Mouse (Mus musculus) embryonic facial prominence, embryonic 14.5 days (tissue): Measurements from ENCODE around the gene E030018B13Rik. TPM values are rescaled to one million over a fixed set of nuclear protein-coding genes. Genes with fewer than 3 reads are reported as not detected.

Source experiments
- ATAC-seq: fragments of 200-750 bp; cut with Nextera tagmentation; 2 replicates; pipeline ENCODE4 v1.8.0; 2017; ENCODE audit warnings: low read depth, moderate number of reproducible peaks, moderate TSS enrichment
- DNase-seq: peaks from one replicate; pipeline ENCODE4 v3.0.0-alpha.2; 2015; ENCODE audit warnings: low spot score
- H3K27ac ChIP-seq: fragments of 300-500 bp; sonication (generic); replicated peaks from 2 replicates; pipeline ENCODE4 v1.5.1; 2014; ENCODE audit warnings: low read depth, mild to moderate bottlenecking, low read length, moderate library complexity
- H3K27me3 ChIP-seq: fragments of 300-500 bp; sonication (generic); replicated peaks from 2 replicates; pipeline ENCODE4 v1.6.1; 2014; ENCODE audit warnings: low read length; ENCODE audit not compliant: control insufficient read depth, insufficient read depth
- H3K36me3 ChIP-seq: fragments of 300-500 bp; sonication (generic); 2 replicates; pipeline ENCODE4 v1.6.1; 2014; ENCODE audit warnings: low read length, mixed read lengths; ENCODE audit not compliant: control insufficient read depth, insufficient read depth
- H3K4me1 ChIP-seq: fragments of 300-500 bp; sonication (generic); 2 replicates; pipeline ENCODE4 v1.6.1; 2014; ENCODE audit warnings: antibody characterized with exemption, low read length; ENCODE audit not compliant: control insufficient read depth, insufficient read depth
- H3K4me2 ChIP-seq: fragments of 300-500 bp; sonication (generic); 2 replicates; pipeline ENCODE4 v1.6.1; 2014; ENCODE audit warnings: low read depth, mild to moderate bottlenecking, low read length, moderate library complexity, mixed read lengths
- H3K4me3 ChIP-seq: fragments of 300-500 bp; sonication (generic); 2 replicates; pipeline ENCODE4 v1.5.1; 2014; ENCODE audit warnings: low read depth, mild to moderate bottlenecking, low read length
- H3K9ac ChIP-seq: fragments of 300-500 bp; sonication (generic); 2 replicates; pipeline ENCODE4 v1.6.1; 2014; ENCODE audit warnings: low read depth, mild to moderate bottlenecking, low read length, moderate library complexity, mixed read lengths
- H3K9me3 ChIP-seq: fragments of 300-500 bp; sonication (generic); 2 replicates; pipeline ENCODE4 v1.6.1; 2016; ENCODE audit warnings: low read length; ENCODE audit not compliant: control insufficient read depth
- WGBS: fragments of 180-500 bp; shearing (Covaris S2); extraction: QIAGEN DNeasy Blood & Tissue Kit; methylation state at CpG from one replicate; pipeline ENCODE4 v1.1.7; 2014; 5-methylcytosine and 5-hydroxymethylcytosine counted together
- polyA plus RNA-seq: library from polyadenylated mRNA; unstranded; fragments of >200 nt; fragmentation: Nextera tagmentation; extraction: Ambion mirVana; gene quantifications from 2 replicates; pipeline ENCODE4 v1.2.1, GENCODE M21; 2014

E030018B13Rik gene
- polyA plus RNA-seq, 1 experiment from 2014 or later: not detected

DNA sequence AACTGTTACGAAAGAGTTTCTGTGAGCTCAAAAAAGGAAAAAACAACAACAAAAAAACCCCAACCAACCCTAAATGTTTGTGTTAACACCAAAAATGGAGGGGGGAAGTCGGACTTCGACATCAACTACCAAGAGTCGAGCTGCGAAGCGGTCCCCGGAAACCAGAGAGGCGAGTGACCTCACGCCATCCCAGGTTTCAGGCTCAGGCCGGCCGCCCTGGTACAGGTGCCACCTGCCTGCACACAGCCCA, 20.3 kb downstream of the E030018B13Rik start:
- under 1% methylated on average over 11 of the region's 11 CpGs for WGBS
- Histone ChIP-seq H3K36me3 (no peaks in the 10 kb centered on the region), H3K4me3 (peak overlapping the region; percentile 78), H3K9ac (peak overlapping the region; percentile 84), H3K4me2 (peak overlapping the region; percentile 96), H3K9me3 (no peaks in the 10 kb centered on the region), H3K27me3 (no peaks in the 10 kb centered on the region), H3K4me1 (peaks cover 9% of the 10 kb centered on the region), H3K27ac (peak overlapping the region; percentile 90)
- no peak for DNase-seq
- ATAC-seq: no peak

DNA sequence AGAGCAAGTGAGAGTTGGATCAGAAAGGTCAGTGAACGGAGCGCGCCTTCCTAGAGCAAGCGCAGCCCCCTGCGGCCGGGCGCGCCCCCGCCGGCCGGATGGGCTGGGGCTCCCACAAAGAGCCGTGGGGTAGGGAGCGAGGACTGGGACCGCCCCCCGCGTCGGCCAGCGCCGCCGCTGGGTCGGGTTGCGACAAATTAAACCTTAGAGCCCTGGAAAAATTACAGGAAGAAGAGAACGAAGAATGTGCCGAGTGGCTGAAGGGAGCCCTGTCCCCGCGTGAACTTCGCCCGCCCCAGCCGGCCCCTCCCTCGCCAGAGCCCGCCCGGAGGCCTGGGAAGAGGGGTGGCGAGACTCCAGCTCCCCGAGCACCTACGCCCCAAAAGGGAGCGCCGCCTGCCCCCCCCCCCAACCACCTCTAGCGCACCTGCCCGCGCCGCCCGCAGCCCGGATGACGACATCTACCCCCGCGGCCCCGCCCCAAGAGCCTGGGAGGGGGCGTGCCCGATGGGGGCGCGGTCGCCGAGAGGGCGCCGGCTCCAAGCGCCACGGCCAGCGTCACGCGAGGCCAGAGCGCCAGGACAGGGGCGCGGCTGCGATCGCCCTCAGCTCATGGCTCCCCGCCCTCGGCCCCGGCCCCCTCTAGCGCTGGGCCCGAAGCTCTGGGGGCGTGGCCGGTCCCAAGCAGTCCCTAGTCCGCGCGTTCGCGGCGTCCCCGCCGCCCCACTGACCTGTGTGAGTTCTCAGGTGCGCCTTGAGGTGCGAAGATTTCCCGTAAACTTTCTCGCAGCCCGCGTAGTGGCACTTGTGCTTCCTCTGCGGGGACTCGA, 20.8 kb downstream of the E030018B13Rik start:
- peak overlapping the region; percentile 96 for H3K4me2 ChIP-seq
- peak; percentile 12 for ATAC-seq
- peaks cover 9% of the 10 kb centered on the region for H3K4me1 ChIP-seq
- H3K9ac ChIP-seq: peak overlapping the region; percentile 84
- no peaks in the 10 kb centered on the region for H3K36me3 ChIP-seq
- H3K4me3 ChIP-seq: peak overlapping the region; percentile 78
- H3K27ac ChIP-seq: peak overlapping the region; percentile 90
- WGBS: 0% methylated on average over 16 of the region's 88 CpGs
- no peaks in the 10 kb centered on the region for H3K9me3 ChIP-seq
- no peaks in the 10 kb centered on the region for H3K27me3 ChIP-seq
- DNase-seq: peak; percentile 81

GRCm38 (mm10) chr7:63938066-63938913, 21.6 kb downstream of the E030018B13Rik start:
- WGBS: under 1% methylated on average over 27 of the region's 121 CpGs
- no peak for DNase-seq
- Histone ChIP-seq H3K4me3 (peak overlapping the region; percentile 78), H3K9me3 (no peaks in the 10 kb centered on the region), H3K4me1 (peaks cover 9% of the 10 kb centered on the region), H3K4me2 (peak overlapping the region; percentile 96), H3K27me3 (no peaks in the 10 kb centered on the region), H3K27ac (peak overlapping the region; percentile 90), H3K9ac (peak overlapping the region; percentile 84), H3K36me3 (no peaks in the 10 kb centered on the region)
- ATAC-seq: peak; percentile 60

GRCm38 (mm10) chr7:63938914-63939396, 22.3 kb downstream of the E030018B13Rik start, which contains the start of gene Klf13:
Gene Klf13, minus strand, starts transcription at chr7:63938915.
- H3K4me1 ChIP-seq: peaks cover 9% of the 10 kb centered on the region
- H3K36me3 ChIP-seq: no peaks in the 10 kb centered on the region
- peak within 1 kb of the TSS; percentile 96 for H3K4me2 ChIP-seq
- peak within 1 kb of the TSS; percentile 78 for H3K4me3 ChIP-seq
- peak within 1 kb of the TSS; percentile 98 for H3K27ac ChIP-seq
- WGBS: 7% methylated on average over 3 of the region's 50 CpGs
- H3K9me3 ChIP-seq: no peaks in the 10 kb centered on the region
- DNase-seq: peak; percentile 100
- peak within 1 kb of the TSS; percentile 87 for H3K9ac ChIP-seq
- no peaks in the 10 kb centered on the region for H3K27me3 ChIP-seq
- ATAC-seq: peak; percentile 94

GRCm38 (mm10) chr7:63939397-63939951, 22.8 kb downstream of the E030018B13Rik start:
- WGBS: under 1% methylated on average over 20 of the region's 39 CpGs
- Histone ChIP-seq H3K27me3 (no peaks in the 10 kb centered on the region), H3K4me1 (peaks cover 9% of the 10 kb centered on the region), H3K36me3 (no peaks in the 10 kb centered on the region), H3K9ac (peak overlapping the region; percentile 87), H3K4me2 (peak overlapping the region; percentile 96), H3K4me3 (peak overlapping the region; percentile 78), H3K9me3 (no peaks in the 10 kb centered on the region), H3K27ac (peak overlapping the region; percentile 98)
- ATAC-seq: peak; percentile 42
- DNase-seq: peak; percentile 88

GRCm38 (mm10) chr7:63940321-63940720, 23.7 kb downstream of the E030018B13Rik start:
- DNase-seq (no peak), ATAC-seq (no peak)
- H3K4me3 ChIP-seq: no peak overlapping the region
- H3K36me3 ChIP-seq: no peaks in the 10 kb centered on the region
- peaks cover 9% of the 10 kb centered on the region for H3K4me1 ChIP-seq
- H3K9me3 ChIP-seq: no peaks in the 10 kb centered on the region
- no peaks in the 10 kb centered on the region for H3K27me3 ChIP-seq
- 0 out of 2 replicates have a peak overlapping the region, but pooled peaks have one; percentile 96 for H3K4me2 ChIP-seq
- 90% methylated on average over 5 of the region's 5 CpGs for WGBS
- peak overlapping the region; percentile 98; the same call in 1 of the 2 replicates for H3K27ac ChIP-seq
- 0 out of 2 replicates have a peak overlapping the region, but pooled peaks have one; percentile 87 for H3K9ac ChIP-seq

DNA sequence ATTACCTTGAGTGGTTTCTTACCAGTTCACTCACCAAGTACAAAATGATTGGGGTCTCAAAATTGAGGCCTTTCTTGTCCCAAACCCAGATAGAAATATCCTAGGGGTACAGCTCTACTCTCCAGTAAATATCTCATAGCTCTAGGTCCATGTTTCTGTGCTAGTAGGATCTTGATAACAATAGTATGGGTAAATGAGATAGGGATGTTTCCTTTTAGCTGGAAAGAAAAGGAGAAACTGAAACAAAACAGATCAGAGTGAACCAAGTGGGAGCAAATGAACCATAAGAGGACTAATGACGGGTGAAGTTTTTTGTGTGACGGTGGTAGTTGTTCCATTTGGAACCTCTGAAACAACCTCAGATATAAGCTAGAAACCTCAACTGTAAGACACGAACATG, 24.4 kb downstream of the E030018B13Rik start:
- H3K9me3 ChIP-seq: no peaks in the 10 kb centered on the region
- no peaks in the 10 kb centered on the region for H3K36me3 ChIP-seq
- H3K27ac ChIP-seq: no peak overlapping the region
- no peak overlapping the region for H3K4me2 ChIP-seq
- no peak for ATAC-seq
- H3K27me3 ChIP-seq: no peaks in the 10 kb centered on the region
- WGBS: 86% methylated on average over 3 of the region's 3 CpGs
- no peak overlapping the region for H3K4me3 ChIP-seq
- DNase-seq: no peak
- peaks cover 9% of the 10 kb centered on the region for H3K4me1 ChIP-seq
- H3K9ac ChIP-seq: no peak overlapping the region

DNA sequence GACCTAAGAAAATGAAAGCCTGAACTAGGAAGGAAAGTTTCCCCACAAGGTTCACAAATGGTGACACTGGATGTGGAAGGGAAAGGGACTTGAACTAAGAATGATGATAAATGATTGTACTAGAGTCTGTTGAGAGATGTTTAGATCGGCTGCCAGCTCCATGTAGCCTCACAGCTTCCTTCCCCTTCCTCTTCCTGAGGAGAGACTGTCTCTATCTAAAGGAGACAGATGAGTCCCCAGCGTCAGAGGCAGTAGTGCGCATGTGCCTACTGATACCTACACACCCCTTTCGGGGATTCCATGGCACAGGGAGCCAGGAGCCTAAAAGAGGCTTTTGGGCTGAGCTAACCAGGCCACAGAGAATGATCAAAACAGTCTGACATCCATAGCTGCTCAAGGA, 24.8 kb downstream of the E030018B13Rik start:
- ATAC-seq (no peak), DNase-seq (no peak)
- Histone ChIP-seq H3K36me3 (no peaks in the 10 kb centered on the region), H3K4me1 (peaks cover 9% of the 10 kb centered on the region), H3K9ac (no peak overlapping the region), H3K4me2 (no peak overlapping the region), H3K4me3 (no peak overlapping the region), H3K27me3 (no peaks in the 10 kb centered on the region), H3K9me3 (no peaks in the 10 kb centered on the region), H3K27ac (no peak overlapping the region)
- 80% methylated on average over 4 of the region's 4 CpGs for WGBS
